In the genomic region with DNA sequence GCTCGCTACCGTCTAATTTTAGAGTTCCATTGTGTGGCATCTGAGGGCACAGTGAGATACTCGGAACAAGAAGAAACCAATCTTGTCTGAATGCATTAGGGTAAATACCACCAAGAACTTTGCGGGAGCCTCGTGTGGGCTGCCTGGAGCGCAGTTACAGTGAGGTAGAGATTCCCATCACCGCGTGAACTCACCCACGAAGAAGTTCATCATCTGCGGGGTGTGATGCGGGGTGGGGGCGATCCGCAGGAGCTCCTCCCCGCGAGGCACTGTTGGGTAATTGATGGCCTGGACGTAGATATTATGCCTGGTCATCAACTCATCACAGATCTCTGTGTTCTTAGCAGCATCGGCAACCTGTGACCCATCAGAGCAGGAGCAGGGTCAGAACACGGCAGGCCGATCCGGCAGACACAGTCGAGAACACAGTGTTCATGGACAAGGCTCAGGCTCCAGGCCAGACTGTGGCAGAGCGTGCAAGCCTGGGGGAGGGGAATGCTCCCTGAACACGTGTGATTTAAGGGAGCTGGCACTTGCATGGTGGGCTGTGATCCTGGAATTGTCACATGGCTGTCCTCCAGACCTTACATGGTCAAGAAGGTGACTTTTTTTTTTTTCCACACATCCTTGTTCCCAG, we compare ENCODE assay signal across 14 mouse cellular contexts. TPM values are rescaled to one million over a fixed set of nuclear protein-coding genes. Genes with fewer than 3 reads are reported as not detected.
DNase-seq lines count a peak whose midpoint lies in the region; ATAC-seq and TF ChIP-seq lines count a peak whose summit lies in the region.
"Had no signal": no experiment of that assay in that cellular context is flagged by ENCODE, and none has a peak within 500 bp of the region (broad histone marks: within the 10 kb centered on the region; RNA-seq: fewer than 3 reads in every experiment).

No protein-coding gene starts in this region.

- no peak for TF ChIP-seq POLR2A in kidney, adult 2 months (IDR thresholded peaks at IDR 0.05; ENCODE audit: low read depth, low read length)
- TF ChIP-seq POLR2A in heart, adult 2 months (IDR thresholded peaks at IDR 0.05; ENCODE audit: insufficient read depth, low read depth, low read length), result peak; percentile 47; the same call in 1 of the 2 replicates

- peak; percentile 80 to 90 for DNase-seq in adrenal gland, adult (ENCODE audit: inconsistent age in 2 of 2, low spot score in 1 of 2)
- DNase-seq in adrenal gland, adult 8-10 months, result no peak
- DNase-seq in kidney, adult 2 months, result peak; percentile 76
- DNase-seq in heart, adult 2 months, result peak; percentile 57 to 72
- DNase-seq in kidney, postnatal 14 days, result peak; percentile 68
- DNase-seq in MN1 (ENCODE audit: low spot score), result no peak
- DNase-seq: lung, postnatal 4 days; right cerebral cortex, postnatal 25 days had no signal

- TF ChIP-seq CTCF in kidney, adult 2 months (conservative IDR thresholded peaks at IDR 0.05; ENCODE audit: insufficient read depth, insufficient read length, low read depth, low read length), result 0 out of 2 replicates have a peak, but pooled peaks have one; percentile 3
- TF ChIP-seq CTCF in heart, adult 2 months (IDR thresholded peaks at IDR 0.05), result no peak

- no peaks in the 10 kb centered on the region for H3K79me2 ChIP-seq in heart, adult 2 months (replicated peaks; ENCODE audit: control insufficient read depth, insufficient read depth, low read length)

- H3K9ac ChIP-seq in kidney, embryonic 14.5 days (ENCODE audit: low read depth, low read length), result no peak overlapping the region
- H3K9ac ChIP-seq in heart, adult 2 months (ENCODE audit: low read depth, low read length), result no peak overlapping the region
- H3K9ac ChIP-seq: embryonic facial prominence, embryonic 15.5 days; limb, embryonic 13.5 days; stomach, embryonic 15.5 days had no signal

- peak overlapping the region; percentile 61 for H3K27ac ChIP-seq in kidney, adult 2 months (ENCODE audit: insufficient read depth, low read depth, low read length)
- no peak overlapping the region for H3K27ac ChIP-seq in kidney, embryonic 14.5 days (ENCODE audit: low read depth, low read length)
- H3K27ac ChIP-seq in heart, adult 2 months, result peak overlapping the region; percentile 43
- H3K27ac ChIP-seq: embryonic facial prominence, embryonic 15.5 days; limb, embryonic 13.5 days; stomach, embryonic 15.5 days had no signal

- no peaks in the 10 kb centered on the region for H3K27me3 ChIP-seq in kidney, adult 2 months (replicated peaks; ENCODE audit: control insufficient read depth, insufficient read depth, low read length)
- no peaks in the 10 kb centered on the region for H3K27me3 ChIP-seq in kidney, embryonic 14.5 days (ENCODE audit: control insufficient read depth, insufficient read depth, low read length)
- H3K27me3 ChIP-seq in heart, adult 2 months (ENCODE audit: control insufficient read depth, insufficient read depth, low read length), result no peaks in the 10 kb centered on the region
- H3K27me3 ChIP-seq: embryonic facial prominence, embryonic 15.5 days; limb, embryonic 13.5 days; stomach, embryonic 15.5 days had no signal

- H3K4me2 ChIP-seq in kidney, embryonic 14.5 days (replicated peaks; ENCODE audit: low read depth, low read length), result no peak overlapping the region
- H3K4me2 ChIP-seq: embryonic facial prominence, embryonic 15.5 days; limb, embryonic 13.5 days; stomach, embryonic 15.5 days had no signal

- no peaks in the 10 kb centered on the region for H3K9me3 ChIP-seq in kidney, embryonic 14.5 days (ENCODE audit: control insufficient read depth, low read length)
- H3K9me3 ChIP-seq: embryonic facial prominence, embryonic 15.5 days; limb, embryonic 13.5 days; stomach, embryonic 15.5 days had no signal

- intact Hi-C loops in heart, adult 2 months (cut with DNase I), result no loop called here

- H3K4me3 ChIP-seq in kidney, adult 2 months (ENCODE audit: insufficient read depth, low read depth, low read length), result no peak overlapping the region
- no peak overlapping the region for H3K4me3 ChIP-seq in kidney, embryonic 14.5 days (ENCODE audit: low read length)
- no peak overlapping the region for H3K4me3 ChIP-seq in heart, adult 2 months
- H3K4me3 ChIP-seq: embryonic facial prominence, embryonic 15.5 days; limb, embryonic 13.5 days; stomach, embryonic 15.5 days had no signal

- H3K36me3 ChIP-seq in kidney, adult 2 months (ENCODE audit: control insufficient read depth, insufficient read depth, low read length), result peaks cover 9% of the 10 kb centered on the region; the same call in 1 of the 2 replicates
- peaks cover 70% of the 10 kb centered on the region for H3K36me3 ChIP-seq in kidney, embryonic 14.5 days (ENCODE audit: control insufficient read depth, insufficient read depth, low read length)
- H3K36me3 ChIP-seq in heart, adult 2 months (ENCODE audit: control insufficient read depth, insufficient read depth, low read length), result peaks cover 2% of the 10 kb centered on the region; the same call in 1 of the 2 replicates

- ATAC-seq in kidney, embryonic 14.5 days (ENCODE audit: low FRiP score, low TSS enrichment), result no peak
- ATAC-seq in megakaryocyte, adult 5-6 weeks (ENCODE audit: poor library complexity, severe bottlenecking), result no peak
- ATAC-seq: forebrain, embryonic 16.5 days had no signal

- TF ChIP-seq EP300 in heart, adult 2 months (IDR thresholded peaks at IDR 0.05; ENCODE audit: insufficient read depth, low read depth, low read length), result peak; percentile 98

- H3K4me1 ChIP-seq in kidney, adult 2 months (ENCODE audit: control insufficient read depth, insufficient read depth, low read length), result peaks cover 21% of the 10 kb centered on the region
- H3K4me1 ChIP-seq in kidney, embryonic 14.5 days (ENCODE audit: control insufficient read depth, insufficient read depth, low read length), result no peaks in the 10 kb centered on the region
- H3K4me1 ChIP-seq in heart, adult 2 months (ENCODE audit: control insufficient read depth, insufficient read depth, low read length), result peaks cover 9% of the 10 kb centered on the region
- H3K4me1 ChIP-seq: embryonic facial prominence, embryonic 15.5 days; limb, embryonic 13.5 days had no signal

- WGBS in kidney, adult 2 months, result 51% methylated on average over 23 of the region's 23 CpGs
- 71% methylated on average over 23 of the region's 23 CpGs for WGBS in kidney, embryonic 14.5 days
- WGBS in heart, adult 2 months, result 74% methylated on average over 23 of the region's 23 CpGs

RNA-seq across cellular contexts. Expression of a gene that starts 12.9 kb away (rescaled TPM):
- total RNA-seq in adrenal gland, adult 8-10 months (2022), result 1 to 10 TPM in 3 of 4 experiments, under 1 TPM in 1; 0.98 to 2.7 (median 1.5) TPM
- 2.0 and 4.2 TPM in 2 replicates for polyA plus RNA-seq in kidney, adult 2 months (2012; rRNA removed)
- polyA plus RNA-seq in kidney, embryonic 14.5 days (2014; fragmentation: Nextera tagmentation; extraction: Ambion mirVana), result 0.14 TPM in 1 of 2 replicates, not detected in the other
- total RNA-seq in heart, adult 2 months (2021), result under 1 TPM; 0.39 to 0.47 TPM
- 1.1 and 1.9 TPM in 2 replicates for polyA plus RNA-seq in heart, adult 2 months (2012; rRNA removed)
- total RNA-seq in megakaryocyte, adult 5-6 weeks (2015), result 47.5 and 51.3 TPM in 2 replicates
- total RNA-seq in megakaryocyte, adult 5-6 weeks (2017), result 7.4 and 10.9 TPM in 2 replicates
- polyA plus RNA-seq: forebrain, embryonic 16.5 days had no signal

RNA-seq across cellular contexts. Expression of a gene that starts 13.1 kb away (rescaled TPM):
- 1,000 to 10,000 TPM in 3 of 4 experiments, 100 to 1,000 TPM in 1; 739 to 2,154 (median 1,752) TPM for total RNA-seq in adrenal gland, adult 8-10 months (2022)
- 315 and 343 TPM in 2 replicates for polyA plus RNA-seq in kidney, adult 2 months (2012; rRNA removed)
- 71.8 and 95.3 TPM in 2 replicates for polyA plus RNA-seq in kidney, embryonic 14.5 days (2014; fragmentation: Nextera tagmentation; extraction: Ambion mirVana)
- total RNA-seq in heart, adult 2 months (2021), result 100 to 1,000 TPM; 438 to 443 TPM
- 382 and 470 TPM in 2 replicates for polyA plus RNA-seq in heart, adult 2 months (2012; rRNA removed)
- total RNA-seq in megakaryocyte, adult 5-6 weeks (2015), result 84.6 and 91.1 TPM in 2 replicates
- total RNA-seq in megakaryocyte, adult 5-6 weeks (2017), result 110 and 116 TPM in 2 replicates

RNA-seq across cellular contexts. Expression of a gene that starts 32.4 kb away (rescaled TPM):
- 100 to 1,000 TPM in 3 of 4 experiments, 10 to 100 TPM in 1; 92.9 to 136 (median 118) TPM for total RNA-seq in adrenal gland, adult 8-10 months (2022)
- 24.4 and 29.7 TPM in 2 replicates for polyA plus RNA-seq in kidney, adult 2 months (2012; rRNA removed)
- 77.9 and 80.8 TPM in 2 replicates for polyA plus RNA-seq in kidney, embryonic 14.5 days (2014; fragmentation: Nextera tagmentation; extraction: Ambion mirVana)
- total RNA-seq in heart, adult 2 months (2021), result 100 to 1,000 TPM; 182 to 219 TPM
- 251 and 268 TPM in 2 replicates for polyA plus RNA-seq in heart, adult 2 months (2012; rRNA removed)
- total RNA-seq in megakaryocyte, adult 5-6 weeks (2015), result 76.8 and 79.8 TPM in 2 replicates
- 109 and 110 TPM in 2 replicates for total RNA-seq in megakaryocyte, adult 5-6 weeks (2017)

RNA-seq across cellular contexts. Expression of a gene that starts 35.8 kb away (rescaled TPM):
- 100 to 1,000 TPM in 3 of 4 experiments, 10 to 100 TPM in 1; 95.9 to 143 (median 121) TPM for total RNA-seq in adrenal gland, adult 8-10 months (2022)
- 28.5 and 32.6 TPM in 2 replicates for polyA plus RNA-seq in kidney, adult 2 months (2012; rRNA removed)
- polyA plus RNA-seq in kidney, embryonic 14.5 days (2014; fragmentation: Nextera tagmentation; extraction: Ambion mirVana), result 36.4 and 43.1 TPM in 2 replicates
- total RNA-seq in heart, adult 2 months (2021), result 10 to 100 TPM; 10.8 to 12.1 TPM
- polyA plus RNA-seq in heart, adult 2 months (2012; rRNA removed), result 17.4 and 18.9 TPM in 2 replicates
- total RNA-seq in megakaryocyte, adult 5-6 weeks (2015), result 42.3 and 52.2 TPM in 2 replicates
- 46.4 and 49.6 TPM in 2 replicates for total RNA-seq in megakaryocyte, adult 5-6 weeks (2017)

RNA-seq across cellular contexts. Expression of a gene that starts 45.5 kb away (rescaled TPM):
- total RNA-seq in adrenal gland, adult 8-10 months (2022), result 1 to 10 TPM; 3.9 to 6.5 (median 5.5) TPM
- polyA plus RNA-seq in kidney, adult 2 months (2012; rRNA removed), result 5.8 and 6.1 TPM in 2 replicates
- 25.6 and 29.1 TPM in 2 replicates for polyA plus RNA-seq in kidney, embryonic 14.5 days (2014; fragmentation: Nextera tagmentation; extraction: Ambion mirVana)
- total RNA-seq in heart, adult 2 months (2021), result 1 to 10 TPM; 3.2 to 4.0 TPM
- 5.9 and 6.2 TPM in 2 replicates for polyA plus RNA-seq in heart, adult 2 months (2012; rRNA removed)
- 26.7 and 37.1 TPM in 2 replicates for total RNA-seq in megakaryocyte, adult 5-6 weeks (2015)
- 15.7 and 23.1 TPM in 2 replicates for total RNA-seq in megakaryocyte, adult 5-6 weeks (2017)

Comparison
In these comparisons a context has a peak if more than half of its experiments do, and no peak if none do; other contexts are left out.
1. DNase-seq: peak in adrenal gland, adult (2 of 2), kidney, adult 2 months (single experiment), heart, adult 2 months (2 of 2) and kidney, postnatal 14 days (single experiment); none in adrenal gland, adult 8-10 months (single experiment) and MN1 (single experiment).